Mouse (Mus musculus): ENCODE measurements around the gene Zfp65. TPM values are rescaled to one million over a fixed set of nuclear protein-coding genes. Genes with fewer than 3 reads are reported as not detected.
"Not testable (repeated sequence)": the region's sequence is repeated elsewhere in the genome, so short reads cannot be mapped to it uniquely, and the experiment has no call there.

Zfp65 gene
- polyA plus RNA-seq, 1 experiment from 2014 or later: 7.2 TPM

DNA sequence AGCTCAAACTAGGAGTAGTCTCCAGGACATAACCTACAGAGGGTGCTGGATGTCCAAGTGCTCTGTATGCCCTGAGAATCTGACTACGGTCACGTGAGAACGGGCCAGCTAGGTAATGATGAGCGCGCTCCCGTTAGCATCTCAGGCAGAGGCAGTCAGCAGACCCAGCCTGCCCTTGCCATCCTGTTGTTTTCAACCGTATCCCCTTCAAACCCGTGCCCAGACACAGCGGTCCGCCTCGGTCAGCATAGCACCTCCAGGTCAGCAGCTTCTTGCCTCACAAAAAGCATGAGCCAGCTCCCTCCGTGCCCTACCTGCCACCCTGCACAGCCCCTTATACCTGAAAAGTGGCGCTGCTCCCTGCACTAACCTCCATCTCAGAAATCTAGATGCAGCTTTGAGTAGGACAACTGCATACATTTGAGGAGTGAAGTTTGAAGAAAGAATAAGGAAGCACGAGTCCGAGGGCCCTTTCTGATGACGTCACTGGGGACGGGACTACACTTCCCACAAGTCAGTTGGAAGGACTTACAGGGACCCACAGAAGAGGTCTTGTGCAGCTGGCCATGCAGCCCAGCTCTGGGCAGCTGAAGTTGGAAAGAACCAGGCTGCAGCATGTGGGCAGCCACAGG lies 5.0 kb downstream of the Zfp65 start:
- Histone ChIP-seq H3K4me1 (peaks cover 5% of the 10 kb centered on the region; the same call in 1 of the 2 replicates), H3K27ac (peak overlapping the region; percentile 68)
- peak; percentile 96 for ATAC-seq (replicated peaks; ENCODE audit: low FRiP score)

GRCm38 (mm10) chr13:67686971-67687370 lies 42.0 kb downstream of the Zfp65 start, which contains the start of gene Zfp738:
Zfp738 (minus strand) TSS chr13:67687071.
- Histone ChIP-seq H3K27ac (no peak within 1 kb of the TSS), H3K4me1 (peaks cover 3% of the 10 kb centered on the region), H3K36me3 (no peaks in the 10 kb centered on the region), H3K27me3 (no peaks in the 10 kb centered on the region), H3K4me2 (no peak within 1 kb of the TSS), H3K9ac (no peak within 1 kb of the TSS), H3K9me3 (replicated peaks) (no peaks in the 10 kb centered on the region), H3K4me3 (replicated peaks) (no peak within 1 kb of the TSS)
- 89% methylated on average over 4 of the region's 4 CpGs for WGBS
- ATAC-seq (replicated peaks; ENCODE audit: low FRiP score): no peak

More for the DNA sequence above, 5.0 kb downstream of the Zfp65 start:
- under 1% methylated on average over 17 of the region's 17 CpGs for WGBS
- no peaks in the 10 kb centered on the region for H3K36me3 ChIP-seq
- peak overlapping the region; percentile 88 for H3K4me3 ChIP-seq (replicated peaks)
- no peaks in the 10 kb centered on the region for H3K9me3 ChIP-seq (replicated peaks)
- H3K4me2 ChIP-seq: peak overlapping the region; percentile 76
- H3K27me3 ChIP-seq: no peaks in the 10 kb centered on the region
- peak overlapping the region; percentile 85 for H3K9ac ChIP-seq

DNA sequence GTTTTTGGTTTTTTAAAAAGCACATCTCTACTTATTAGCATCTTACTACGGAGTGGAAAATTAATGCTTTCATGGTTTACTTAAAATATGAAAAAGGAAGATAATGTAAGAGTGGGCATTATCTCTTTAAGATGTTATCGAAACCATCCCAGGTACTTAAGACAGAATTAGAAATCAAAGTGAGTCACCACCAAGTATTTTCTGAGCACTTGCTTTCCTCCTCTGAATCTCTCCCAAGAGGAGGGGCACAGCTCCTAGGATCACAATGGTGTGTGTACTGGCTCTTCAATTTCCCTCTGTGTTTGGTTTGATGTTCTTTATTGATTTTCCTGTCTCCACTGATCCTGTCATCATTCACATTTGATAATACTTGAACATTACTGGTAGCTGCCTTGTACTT lies 45.1 kb downstream of the Zfp65 start:
- not testable (repeated sequence) for H3K27me3 ChIP-seq; H3K4me1 ChIP-seq; H3K36me3 ChIP-seq; H3K9me3 ChIP-seq (replicated peaks); H3K27ac ChIP-seq
- Histone ChIP-seq H3K4me2 (peak overlapping the region; percentile 69), H3K9ac (0 out of 2 replicates have a peak overlapping the region, but pooled peaks have one; percentile 31), H3K4me3 (replicated peaks) (peak overlapping the region; percentile 83)
- ATAC-seq (replicated peaks; ENCODE audit: low FRiP score): peak; percentile 48
- 77% methylated on average over 2 of the region's 2 CpGs for WGBS

DNA sequence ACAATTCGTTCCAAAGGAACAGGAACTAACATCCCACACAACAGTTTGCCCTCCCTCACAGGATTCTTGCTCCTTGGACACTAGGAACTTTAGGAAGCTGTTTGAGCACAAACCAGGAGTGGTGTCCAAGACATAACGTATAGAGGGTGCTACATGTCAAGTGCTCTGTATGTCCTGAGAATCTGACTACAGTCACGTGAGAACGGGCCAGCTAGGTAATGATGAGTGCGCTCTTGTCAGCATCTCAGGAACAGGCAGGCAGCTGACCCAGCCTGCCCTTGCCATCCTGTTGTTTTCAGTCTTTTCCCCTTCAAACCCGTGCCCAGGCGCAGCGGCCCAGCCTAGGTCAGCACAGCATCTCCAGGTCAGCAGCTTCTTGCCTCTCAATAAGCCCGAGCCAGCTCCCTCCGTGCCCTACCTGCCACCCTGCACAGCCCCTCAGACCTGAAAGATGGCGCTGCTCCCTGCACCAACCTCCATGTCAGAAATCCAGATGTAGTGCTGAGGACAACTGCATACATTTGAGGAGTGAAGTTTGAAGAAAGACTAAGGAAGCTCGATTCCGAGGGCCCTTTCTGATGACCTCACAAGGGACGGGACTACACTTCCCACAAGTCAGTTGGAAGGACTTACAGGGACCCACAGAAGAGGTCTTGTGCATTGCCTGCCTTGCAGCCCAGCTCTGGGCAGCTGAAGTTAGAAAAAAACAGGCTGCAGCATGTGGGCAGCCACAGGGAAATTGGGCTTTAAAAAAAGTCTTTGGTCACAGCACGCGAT lies 45.8 kb downstream of the Zfp65 start:
- peak overlapping the region; percentile 83 for H3K4me3 ChIP-seq (replicated peaks)
- H3K9me3 ChIP-seq (replicated peaks): not testable (repeated sequence)
- 9% methylated on average over 16 of the region's 16 CpGs for WGBS

DNA sequence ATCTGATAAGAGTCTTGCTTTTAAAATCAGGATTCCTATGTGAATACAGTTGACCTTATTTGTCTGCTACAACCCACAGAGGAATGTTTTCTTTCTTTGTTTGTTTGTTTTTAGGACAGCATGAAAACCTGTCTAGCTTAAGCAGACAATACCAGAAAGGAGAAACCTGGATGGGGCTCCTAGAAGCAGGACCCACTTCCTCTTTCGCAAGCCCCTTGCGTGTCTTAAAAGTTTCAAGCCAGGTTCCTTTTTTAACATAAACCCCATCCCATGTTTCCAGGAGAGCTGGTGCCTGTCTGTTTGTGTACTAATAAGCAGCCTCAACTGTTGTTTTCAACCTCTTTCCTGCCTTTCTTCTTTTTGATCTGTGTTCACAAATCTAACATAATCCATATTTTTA lies 54.1 kb downstream of the Zfp65 start:
- WGBS: 93% methylated on average over 2 of the region's 2 CpGs
- Histone ChIP-seq H3K4me2 (no peak overlapping the region), H3K4me1 (no peaks in the 10 kb centered on the region), H3K36me3 (peaks cover 14% of the 10 kb centered on the region), H3K9me3 (replicated peaks) (no peaks in the 10 kb centered on the region), H3K27me3 (no peaks in the 10 kb centered on the region), H3K9ac (no peak overlapping the region), H3K27ac (no peak overlapping the region), H3K4me3 (replicated peaks) (no peak overlapping the region)
- ATAC-seq (replicated peaks; ENCODE audit: low FRiP score): no peak

More for the DNA sequence above, 45.8 kb downstream of the Zfp65 start:
- not testable (repeated sequence) for H3K27me3 ChIP-seq, H3K36me3 ChIP-seq, H3K4me1 ChIP-seq
- H3K4me2 ChIP-seq: peak overlapping the region; percentile 69
- H3K9ac ChIP-seq: peak overlapping the region; percentile 78
- peak; percentile 100 for ATAC-seq (replicated peaks; ENCODE audit: low FRiP score)
- peak overlapping the region; percentile 32; the same call in 1 of the 2 replicates for H3K27ac ChIP-seq

Other genes starting within 250 kb of the Zfp65 start
- 2.4 and 2.8 TPM in 2 replicates for gene Zfp874b, start 244.9 kb downstream of the Zfp65 start, polyA plus RNA-seq (2015; fragmentation: Nextera tagmentation; extraction: Ambion mirVana)
- 15.7 and 16.1 TPM in 2 replicates for gene Zfp58, start 228.6 kb downstream of the Zfp65 start, polyA plus RNA-seq (2015; fragmentation: Nextera tagmentation; extraction: Ambion mirVana)
- not detected in 2 replicates for gene Gm26965, start 203.0 kb downstream of the Zfp65 start, polyA plus RNA-seq (2015; fragmentation: Nextera tagmentation; extraction: Ambion mirVana)
- gene Zfp87, start 203.0 kb downstream of the Zfp65 start, polyA plus RNA-seq (2015; fragmentation: Nextera tagmentation; extraction: Ambion mirVana): 25.6 and 26.1 TPM in 2 replicates
- 13.8 and 14.0 TPM in 2 replicates for gene Zfp748, start 175.3 kb downstream of the Zfp65 start, polyA plus RNA-seq (2015; fragmentation: Nextera tagmentation; extraction: Ambion mirVana)
- 4.3 and 4.4 TPM in 2 replicates for gene Zfp729b, start 119.5 kb downstream of the Zfp65 start, polyA plus RNA-seq (2015; fragmentation: Nextera tagmentation; extraction: Ambion mirVana)
- 0.22 TPM in 1 of 2 replicates, not detected in the other for gene Gm49345, start 91.4 kb downstream of the Zfp65 start, polyA plus RNA-seq (2015; fragmentation: Nextera tagmentation; extraction: Ambion mirVana)
- 2.8 and 3.8 TPM in 2 replicates for gene Zfp729a, start 91.4 kb downstream of the Zfp65 start, polyA plus RNA-seq (2015; fragmentation: Nextera tagmentation; extraction: Ambion mirVana)
- 11.5 and 12.8 TPM in 2 replicates for gene Zfp738, start 42.1 kb downstream of the Zfp65 start, polyA plus RNA-seq (2015; fragmentation: Nextera tagmentation; extraction: Ambion mirVana)
- gene Zfp85, start 26.1 kb upstream of the Zfp65 start, polyA plus RNA-seq (2015; fragmentation: Nextera tagmentation; extraction: Ambion mirVana): 4.8 and 6.4 TPM in 2 replicates
- gene Zfp493, start 50.5 kb upstream of the Zfp65 start, polyA plus RNA-seq (2015; fragmentation: Nextera tagmentation; extraction: Ambion mirVana): 2.5 and 2.6 TPM in 2 replicates
- gene Zfp273, start 84.6 kb upstream of the Zfp65 start, polyA plus RNA-seq (2015; fragmentation: Nextera tagmentation; extraction: Ambion mirVana): 8.0 and 8.1 TPM in 2 replicates
- gene Gm10037, start 101.9 kb upstream of the Zfp65 start, polyA plus RNA-seq (2015; fragmentation: Nextera tagmentation; extraction: Ambion mirVana): 1.6 and 4.0 TPM in 2 replicates
- gene BC048507, start 134.2 kb upstream of the Zfp65 start, polyA plus RNA-seq (2015; fragmentation: Nextera tagmentation; extraction: Ambion mirVana): not detected in 2 replicates